Mouse (Mus musculus): ENCODE results near the gene Lypd5. TPM values are rescaled to one million over a fixed set of nuclear protein-coding genes. Genes with fewer than 3 reads are reported as not detected.
"Not testable (repeated sequence)": the region's sequence is repeated elsewhere in the genome, so short reads cannot be mapped to it uniquely, and the experiment has no call there.

The Lypd5 gene
- polyA plus RNA-seq, 1 experiment from 2014 or later, result not detected

- peaks cover 16% of the 10 kb centered on the region; the same call in 1 of the 2 replicates for H3K36me3 ChIP-seq
- peak overlapping the region; percentile 97 for H3K27ac ChIP-seq
- 14% methylated on average over 3 of the region's 3 CpGs for WGBS
- H3K4me3 ChIP-seq, result peak overlapping the region; percentile 59
- H3K4me1 ChIP-seq, result no peaks in the 10 kb centered on the region; the same call in 1 of the 2 replicates
- peak overlapping the region; percentile 52 for H3K9ac ChIP-seq
- H3K9me3 ChIP-seq, result 0 out of 2 replicates have a peak, but pooled peaks cover 3% of the 10 kb centered on the region
- 0 out of 2 replicates have a peak, but pooled peaks have one; percentile 1 for ATAC-seq (ENCODE audit: insufficient number of reproducible peaks, insufficient read depth, low FRiP score, low TSS enrichment)
- H3K27me3 ChIP-seq, result no peaks in the 10 kb centered on the region
- H3K4me2 ChIP-seq (replicated peaks), result peak overlapping the region; percentile 55
These were observed 51.1 kb downstream of the Lypd5 start for GRCm38 (mm10) chr7:24400082-24400452.

GRCm38 (mm10) chr7:24400489-24400888, 51.5 kb downstream of the Lypd5 start:
- WGBS, result 95% methylated on average over 4 of the region's 4 CpGs
- Histone ChIP-seq H3K4me2 (replicated peaks) (peak overlapping the region; percentile 55), H3K4me3 (peak overlapping the region; percentile 59; the same call in 1 of the 2 replicates), H3K36me3 (peaks cover 20% of the 10 kb centered on the region; the same call in 1 of the 2 replicates)
- H3K4me1 ChIP-seq; H3K9ac ChIP-seq; H3K9me3 ChIP-seq; H3K27me3 ChIP-seq; H3K27ac ChIP-seq; ATAC-seq (ENCODE audit: insufficient number of reproducible peaks, insufficient read depth, low FRiP score, low TSS enrichment): not testable (repeated sequence)

- H3K27me3 ChIP-seq, result no peaks in the 10 kb centered on the region
- H3K9me3 ChIP-seq, result 0 out of 2 replicates have a peak, but pooled peaks cover 3% of the 10 kb centered on the region
- no peak overlapping the region for H3K9ac ChIP-seq
- H3K27ac ChIP-seq, result no peak overlapping the region
- ATAC-seq (ENCODE audit: insufficient number of reproducible peaks, insufficient read depth, low FRiP score, low TSS enrichment), result no peak
- no peak overlapping the region for H3K4me3 ChIP-seq
- WGBS, result 98% methylated on average over 9 of the region's 9 CpGs
- H3K4me2 ChIP-seq (replicated peaks), result no peak overlapping the region
- no peaks in the 10 kb centered on the region for H3K4me1 ChIP-seq
- peaks cover 33% of the 10 kb centered on the region for H3K36me3 ChIP-seq
These were observed 53.9 kb downstream of the Lypd5 start for GRCm38 (mm10) chr7:24402851-24403250.

Small RNAs within 50 kb of the gene (microRNA-seq; reads per million reads assigned to microRNA genes)
- not detected for gene Gm27592

Other genes starting within 250 kb of the Lypd5 start
- 9.1 and 9.8 TPM in 2 replicates for gene Zfp112, start 236.9 kb upstream of the Lypd5 start, polyA plus RNA-seq (2016; fragmentation: Nextera tagmentation; extraction: Ambion mirVana)
- gene Zfp235, start 215.0 kb upstream of the Lypd5 start, polyA plus RNA-seq (2016; fragmentation: Nextera tagmentation; extraction: Ambion mirVana), result 18.3 and 18.4 TPM in 2 replicates
- 7.5 and 7.6 TPM in 2 replicates for gene Zfp114, start 174.1 kb upstream of the Lypd5 start, polyA plus RNA-seq (2016; fragmentation: Nextera tagmentation; extraction: Ambion mirVana)
- 10.1 and 11.3 TPM in 2 replicates for gene Zfp111, start 137.8 kb upstream of the Lypd5 start, polyA plus RNA-seq (2016; fragmentation: Nextera tagmentation; extraction: Ambion mirVana)
- gene Zfp109, start 111.6 kb upstream of the Lypd5 start, polyA plus RNA-seq (2016; fragmentation: Nextera tagmentation; extraction: Ambion mirVana), result 5.9 and 6.6 TPM in 2 replicates
- 5.3 and 5.6 TPM in 2 replicates for gene Zfp108, start 94.4 kb upstream of the Lypd5 start, polyA plus RNA-seq (2016; fragmentation: Nextera tagmentation; extraction: Ambion mirVana)
- 10.0 and 12.0 TPM in 2 replicates for gene Zfp93, start 78.8 kb upstream of the Lypd5 start, polyA plus RNA-seq (2016; fragmentation: Nextera tagmentation; extraction: Ambion mirVana)
- gene Zfp61, start 48.0 kb upstream of the Lypd5 start, polyA plus RNA-seq (2016; fragmentation: Nextera tagmentation; extraction: Ambion mirVana), result 57.7 and 63.1 TPM in 2 replicates
- gene Zfp94, start 32.5 kb upstream of the Lypd5 start, polyA plus RNA-seq (2016; fragmentation: Nextera tagmentation; extraction: Ambion mirVana), result 15.8 and 16.4 TPM in 2 replicates
- 0.26 TPM in 1 of 2 replicates, not detected in the other for gene Tescl, start 15.3 kb upstream of the Lypd5 start, polyA plus RNA-seq (2016; fragmentation: Nextera tagmentation; extraction: Ambion mirVana)
- gene Kcnn4, start 21.1 kb downstream of the Lypd5 start, polyA plus RNA-seq (2016; fragmentation: Nextera tagmentation; extraction: Ambion mirVana), result 2.0 and 2.7 TPM in 2 replicates
- 23.6 and 26.0 TPM in 2 replicates for gene Smg9, start 50.4 kb downstream of the Lypd5 start, polyA plus RNA-seq (2016; fragmentation: Nextera tagmentation; extraction: Ambion mirVana)
- not detected in 2 replicates for gene Irgc1, start 103.1 kb downstream of the Lypd5 start, polyA plus RNA-seq (2016; fragmentation: Nextera tagmentation; extraction: Ambion mirVana)
- 1.5 and 2.0 TPM in 2 replicates for gene Plaur, start 113.3 kb downstream of the Lypd5 start, polyA plus RNA-seq (2016; fragmentation: Nextera tagmentation; extraction: Ambion mirVana)
- 7.6 and 10.7 TPM in 2 replicates for gene Cadm4, start 132.8 kb downstream of the Lypd5 start, polyA plus RNA-seq (2016; fragmentation: Nextera tagmentation; extraction: Ambion mirVana)
- 100 and 113 TPM in 2 replicates for gene Zfp428, start 157.8 kb downstream of the Lypd5 start, polyA plus RNA-seq (2016; fragmentation: Nextera tagmentation; extraction: Ambion mirVana)
- gene AC161166.1, start 163.3 kb downstream of the Lypd5 start, polyA plus RNA-seq (2016; fragmentation: Nextera tagmentation; extraction: Ambion mirVana), result 1.3 and 1.4 TPM in 2 replicates
- 17.6 and 18.0 TPM in 2 replicates for gene Irgq, start 181.5 kb downstream of the Lypd5 start, polyA plus RNA-seq (2016; fragmentation: Nextera tagmentation; extraction: Ambion mirVana)
- not detected in 2 replicates for gene Pinlyp, start 196.9 kb downstream of the Lypd5 start, polyA plus RNA-seq (2016; fragmentation: Nextera tagmentation; extraction: Ambion mirVana)
- gene Xrcc1, start 197.1 kb downstream of the Lypd5 start, polyA plus RNA-seq (2016; fragmentation: Nextera tagmentation; extraction: Ambion mirVana), result 117 and 124 TPM in 2 replicates
- 23.7 and 23.8 TPM in 2 replicates for gene Ethe1, start 238.3 kb downstream of the Lypd5 start, polyA plus RNA-seq (2016; fragmentation: Nextera tagmentation; extraction: Ambion mirVana)
- 5.1 and 5.9 TPM in 2 replicates for gene Zfp575, start 238.4 kb downstream of the Lypd5 start, polyA plus RNA-seq (2016; fragmentation: Nextera tagmentation; extraction: Ambion mirVana)